Mouse (Mus musculus) C2C12 (cell line): ENCODE measurements around the gene Nr2c2ap. TPM values are rescaled to one million over a fixed set of nuclear protein-coding genes. Genes with fewer than 3 reads are reported as not detected.

Experiments used
- H3K27me3 ChIP-seq: one replicate; pipeline ENCODE4 v1.6.1; 2011; ENCODE audit not compliant: control insufficient read depth, insufficient read depth, insufficient read length
- H3K36me3 ChIP-seq: one replicate; pipeline ENCODE4 v1.6.1; 2011; ENCODE audit not compliant: control insufficient read depth, insufficient read depth
- H3K4me3 ChIP-seq: one replicate; pipeline ENCODE4 v1.5.1; 2011; ENCODE audit warnings: mild to moderate bottlenecking, control low read depth; ENCODE audit not compliant: poor library complexity, insufficient read depth, severe bottlenecking
- H3K79me2 ChIP-seq: one replicate; pipeline ENCODE4 v1.6.1; 2011; ENCODE audit not compliant: control insufficient read depth, insufficient read depth
- H3K79me3 ChIP-seq: one replicate; pipeline ENCODE4 v1.6.1; 2011; ENCODE audit warnings: low read depth, control low read depth
- H3ac ChIP-seq: one replicate; pipeline ENCODE3; 2011; ENCODE audit warnings: low read depth; ENCODE audit not compliant: control insufficient read depth, insufficient read length
- CEBPB ChIP-seq: IDR thresholded peaks from one replicate; pipeline ENCODE4 v1.6.1; 2011; ENCODE audit warnings: low read depth, mild to moderate bottlenecking, control low read depth, moderate library complexity
- CTCF ChIP-seq: IDR thresholded peaks from one replicate; pipeline ENCODE4 v1.5.1; 2011; ENCODE audit not compliant: control insufficient read depth, insufficient read depth, insufficient read length
- FOSL1 ChIP-seq: IDR thresholded peaks from one replicate; pipeline ENCODE4 v1.8.0; 2011; ENCODE audit warnings: mild to moderate bottlenecking, low read length; ENCODE audit not compliant: poor library complexity, insufficient read depth, severe bottlenecking
- MAX ChIP-seq: IDR thresholded peaks from one replicate; pipeline ENCODE4 v1.6.1; 2011; ENCODE audit warnings: mild to moderate bottlenecking, control low read depth
- MYOD1 ChIP-seq: IDR thresholded peaks from one replicate; pipeline ENCODE4 v1.6.1; 2011; ENCODE audit warnings: low read depth; ENCODE audit not compliant: control insufficient read depth, insufficient read length
- MYOG ChIP-seq: IDR thresholded peaks from one replicate; pipeline ENCODE4 v1.6.1; 2011; ENCODE audit not compliant: control insufficient read depth, insufficient read length; ENCODE audit errors: extremely low read depth
- USF1 ChIP-seq: IDR thresholded peaks from one replicate; pipeline ENCODE4 v1.6.1; 2011; ENCODE audit warnings: low read depth, mild to moderate bottlenecking, control low read depth, moderate library complexity
- polyA plus RNA-seq: library from polyadenylated mRNA; unstranded; fragments of >200 nt; fragmentation: generic; extraction: Trizol; gene quantifications from one replicate; pipeline ENCODE4 v1.2.1, GENCODE M21; 2012; ENCODE audit warnings: missing spikeins

The Nr2c2ap gene
- polyA plus RNA-seq, 1 experiment: 37.3 TPM

- TF ChIP-seq MYOD1: no peak
- TF ChIP-seq MYOG: no peak
- H3K27me3 ChIP-seq: peaks cover 27% of the 10 kb centered on the region
- no peaks in the 10 kb centered on the region for H3K79me2 ChIP-seq
- H3K4me3 ChIP-seq: no peak overlapping the region
- no peaks in the 10 kb centered on the region for H3K79me3 ChIP-seq
- no peaks in the 10 kb centered on the region for H3K36me3 ChIP-seq
- no peak overlapping the region for H3ac ChIP-seq
These were observed 32.2 kb downstream of the Nr2c2ap start for GRCm38 (mm10) chr8:70163316-70163715.

GRCm38 (mm10) chr8:70166504-70167110, 35.5 kb downstream of the Nr2c2ap start:
- peaks cover 23% of the 10 kb centered on the region for H3K27me3 ChIP-seq
- no peaks in the 10 kb centered on the region for H3K79me3 ChIP-seq
- H3K36me3 ChIP-seq: no peaks in the 10 kb centered on the region
- no peak overlapping the region for H3K4me3 ChIP-seq
- no peak overlapping the region for H3ac ChIP-seq
- no peaks in the 10 kb centered on the region for H3K79me2 ChIP-seq
- TF ChIP-seq FOSL1: no peak
- peak; percentile 79 for TF ChIP-seq CTCF

GRCm38 (mm10) chr8:70170116-70170515, 39.0 kb downstream of the Nr2c2ap start:
- Histone ChIP-seq H3K27me3 (peaks cover 3% of the 10 kb centered on the region), H3K4me3 (no peak overlapping the region), H3K79me3 (peaks cover 6% of the 10 kb centered on the region), H3K79me2 (peaks cover 26% of the 10 kb centered on the region), H3ac (no peak overlapping the region), H3K36me3 (no peaks in the 10 kb centered on the region)
- TF ChIP-seq MYOD1: no peak
- TF ChIP-seq USF1: no peak
- no peak for TF ChIP-seq MAX
- TF ChIP-seq CTCF: no peak
- TF ChIP-seq CEBPB: no peak
- TF ChIP-seq MYOG: no peak

GRCm38 (mm10) chr8:70170748-70171147, 39.6 kb downstream of the Nr2c2ap start:
- no peak overlapping the region for H3ac ChIP-seq
- H3K4me3 ChIP-seq: no peak overlapping the region
- H3K27me3 ChIP-seq: peaks cover 3% of the 10 kb centered on the region
- no peak for TF ChIP-seq CTCF
- no peak for TF ChIP-seq MYOG
- TF ChIP-seq FOSL1: no peak
- TF ChIP-seq MAX: no peak
- no peak for TF ChIP-seq CEBPB
- TF ChIP-seq USF1: no peak
- TF ChIP-seq MYOD1: no peak
- H3K36me3 ChIP-seq: no peaks in the 10 kb centered on the region
- H3K79me3 ChIP-seq: peaks cover 6% of the 10 kb centered on the region
- peaks cover 26% of the 10 kb centered on the region for H3K79me2 ChIP-seq

GRCm38 (mm10) chr8:70171240-70171639, 40.1 kb downstream of the Nr2c2ap start:
- no peaks in the 10 kb centered on the region for H3K27me3 ChIP-seq
- H3K4me3 ChIP-seq: no peak overlapping the region
- TF ChIP-seq MAX (no peak), CEBPB (no peak), CTCF (no peak), MYOG (no peak), FOSL1 (no peak), MYOD1 (no peak), USF1 (no peak)
- H3K79me2 ChIP-seq: peaks cover 26% of the 10 kb centered on the region
- H3K79me3 ChIP-seq: peaks cover 6% of the 10 kb centered on the region
- H3ac ChIP-seq: no peak overlapping the region
- no peaks in the 10 kb centered on the region for H3K36me3 ChIP-seq

GRCm38 (mm10) chr8:70172043-70172681, 41.0 kb downstream of the Nr2c2ap start, which contains the start of gene Tmem161a:
Gene Tmem161a (plus strand): TSS chr8:70172356.
- Histone ChIP-seq H3K79me2 (peaks cover 26% of the 10 kb centered on the region), H3K79me3 (peaks cover 6% of the 10 kb centered on the region), H3K27me3 (no peaks in the 10 kb centered on the region), H3ac (peak within 1 kb of the TSS; percentile 86), H3K4me3 (peak within 1 kb of the TSS; percentile 50), H3K36me3 (peaks cover 2% of the 10 kb centered on the region)
- TF ChIP-seq MYOG: no peak
- TF ChIP-seq USF1: no peak
- no peak for TF ChIP-seq CEBPB
- TF ChIP-seq MYOD1: no peak
- no peak for TF ChIP-seq FOSL1
- no peak for TF ChIP-seq CTCF
- TF ChIP-seq MAX: peak; percentile 47
